Mouse (Mus musculus): Measurements from ENCODE around the gene Iqcg. TPM values are rescaled to one million over a fixed set of nuclear protein-coding genes. Genes with fewer than 3 reads are reported as not detected.
A peak's percentile ranks its signal among the peaks of the same experiment; 100 is the strongest.
"Not testable (repeated sequence)": the region's sequence is repeated elsewhere in the genome, so short reads cannot be mapped to it uniquely, and the experiment has no call there.

Gene Iqcg
- total RNA-seq, 2 experiments from 2014 or later: 5.2 to 8.3 TPM

- intact Hi-C loops (cut with DNase I); DNase-seq: not testable (repeated sequence)
Observed at GRCm38 (mm10) chr16:33054927-33055326, 1.1 kb downstream of the Iqcg start.

GRCm38 (mm10) chr16:33053141-33053540, 2.9 kb downstream of the Iqcg start:
- DNase-seq: no peak
- intact Hi-C loops (cut with DNase I): no loop called here

- DNase-seq: no peak
- intact Hi-C loops (cut with DNase I): no loop called here
Observed at GRCm38 (mm10) chr16:33049809-33050208, 6.2 kb downstream of the Iqcg start.

- no peak for DNase-seq
- intact Hi-C loops (cut with DNase I): no loop called here
Observed at GRCm38 (mm10) chr16:33048686-33049085, 7.3 kb downstream of the Iqcg start.

DNA sequence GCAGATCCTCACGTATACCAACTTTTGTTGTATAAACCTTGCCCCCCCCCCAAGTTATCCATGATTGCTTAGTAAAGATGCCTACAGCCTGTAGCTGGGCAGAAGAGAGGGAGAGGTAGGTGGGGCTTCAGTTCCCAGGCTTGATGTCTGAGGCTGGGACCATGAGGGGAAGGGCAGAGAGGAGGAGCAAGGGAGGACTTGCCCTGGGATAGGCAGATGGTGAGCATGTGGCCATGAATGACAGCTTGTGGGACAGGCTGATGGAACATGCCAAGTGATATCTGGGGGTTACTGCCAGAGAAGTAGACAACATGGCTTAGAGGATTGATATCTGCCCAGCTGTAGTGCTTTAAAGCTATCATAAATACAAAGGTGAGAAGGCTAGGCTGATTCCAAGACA, 8.0 kb downstream of the Iqcg start:
- intact Hi-C loops (cut with DNase I): no loop called here
- DNase-seq: no peak

DNA sequence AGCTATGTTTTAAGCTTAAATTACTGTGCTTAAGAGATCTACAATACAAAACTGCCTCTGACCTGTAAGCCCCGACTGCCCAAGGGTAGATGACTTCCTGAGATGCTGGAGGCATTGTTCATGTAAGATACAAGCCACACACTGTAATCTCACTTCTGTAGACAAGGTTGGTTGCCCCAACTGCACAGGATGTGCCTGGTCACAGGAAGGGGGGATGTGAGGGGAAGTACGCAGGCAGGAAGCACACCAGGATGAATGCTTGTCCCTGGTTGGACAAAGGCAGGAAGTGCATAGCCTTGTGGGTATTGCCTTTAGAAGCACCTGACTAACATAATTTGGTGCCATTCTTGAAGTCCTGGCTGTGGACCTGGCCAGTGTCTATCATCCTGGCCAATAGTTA, 12.8 kb downstream of the Iqcg start:
- no peak for DNase-seq
- intact Hi-C loops (cut with DNase I): no loop called here

DNA sequence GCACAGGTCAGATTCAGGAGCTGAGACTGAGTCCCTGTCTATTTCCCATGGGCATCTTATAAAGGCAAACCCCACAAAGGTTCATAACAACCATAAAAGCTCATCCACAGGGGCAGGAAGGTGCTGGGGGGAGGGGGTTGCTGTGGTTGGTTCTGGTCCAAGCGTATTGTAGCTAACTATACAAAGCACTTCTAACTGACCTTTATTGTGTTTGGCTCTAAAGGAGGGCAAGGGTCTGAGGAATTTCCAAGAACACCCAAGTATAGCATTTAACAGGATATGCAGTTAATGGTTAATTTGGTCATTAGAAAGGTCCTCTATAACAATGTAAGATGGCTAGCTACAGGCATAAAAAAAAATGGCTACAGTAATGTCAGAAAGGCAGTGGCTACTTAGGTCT, 13.3 kb downstream of the Iqcg start:
- intact Hi-C loops (cut with DNase I): no loop called here
- DNase-seq: no peak

GRCm38 (mm10) chr16:33036006-33036405, 20.0 kb downstream of the Iqcg start:
- intact Hi-C loops (cut with DNase I): no loop called here
- no peak for DNase-seq

DNA sequence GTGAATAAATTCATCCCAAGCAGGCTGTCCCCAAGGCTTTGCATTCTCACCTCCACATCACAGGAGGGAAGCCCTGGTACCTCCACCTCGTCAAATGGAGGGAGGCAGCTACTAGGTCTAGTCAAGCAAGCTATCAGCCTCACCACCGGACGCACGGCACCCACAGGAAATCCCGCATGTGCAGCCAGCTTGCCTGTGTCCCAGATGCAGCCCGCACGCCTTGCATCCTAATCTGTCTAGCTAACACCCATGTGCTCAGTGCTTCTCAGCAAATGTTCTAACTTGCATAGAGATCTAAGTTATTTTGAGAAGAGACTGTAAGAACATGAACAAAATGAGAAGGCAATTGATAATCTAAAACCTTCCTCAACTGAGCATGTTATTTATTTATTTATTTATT, 29.7 kb downstream of the Iqcg start:
- no peak for DNase-seq
- intact Hi-C loops (cut with DNase I): no loop called here

GRCm38 (mm10) chr16:33024456-33025104, 31.4 kb downstream of the Iqcg start:
- DNase-seq: no peak
- intact Hi-C loops (cut with DNase I): no loop called here

- DNase-seq: peak; percentile 72
- intact Hi-C loops (cut with DNase I): no loop called here
Observed at GRCm38 (mm10) chr16:33023750-33024149, 32.3 kb downstream of the Iqcg start.

- intact Hi-C loops (cut with DNase I): no loop called here
- no peak for DNase-seq
Observed at GRCm38 (mm10) chr16:33021381-33021780, 34.6 kb downstream of the Iqcg start.

DNA sequence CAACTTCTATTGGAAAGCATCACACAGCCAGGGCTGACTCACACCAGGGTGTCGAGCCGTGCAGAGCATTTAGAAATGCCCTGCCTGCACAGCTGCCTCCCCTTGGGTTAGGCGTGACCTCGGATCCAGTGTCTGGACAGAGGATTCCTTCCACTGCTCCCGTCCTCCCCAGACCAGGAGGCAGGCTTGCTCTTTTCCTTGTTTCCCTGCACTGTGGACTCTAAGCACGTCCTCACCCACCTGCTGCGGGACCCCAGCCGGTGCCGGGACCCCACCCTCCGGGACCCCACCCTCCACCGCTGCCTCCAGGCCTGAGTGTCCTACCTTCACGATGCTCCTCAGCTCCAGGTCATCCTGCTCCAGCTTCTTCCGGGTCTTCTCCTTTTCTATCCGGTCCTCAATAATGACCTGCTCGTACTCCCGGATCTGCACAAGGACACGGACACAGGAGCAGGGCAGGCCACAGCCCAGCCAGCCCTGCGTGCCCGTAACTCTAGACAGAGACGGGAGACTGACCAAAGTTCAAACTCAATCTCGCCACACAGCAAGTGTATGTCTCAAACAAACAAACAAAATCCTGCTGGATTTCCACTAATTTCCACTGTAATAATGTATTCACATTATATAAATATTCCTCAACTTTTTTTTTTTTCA, 36.8 kb downstream of the Iqcg start:
- no peak for DNase-seq
- intact Hi-C loops (cut with DNase I): no loop called here

GRCm38 (mm10) chr16:33017677-33018349, 38.2 kb downstream of the Iqcg start:
- DNase-seq: no peak
- intact Hi-C loops (cut with DNase I): no loop called here

DNA sequence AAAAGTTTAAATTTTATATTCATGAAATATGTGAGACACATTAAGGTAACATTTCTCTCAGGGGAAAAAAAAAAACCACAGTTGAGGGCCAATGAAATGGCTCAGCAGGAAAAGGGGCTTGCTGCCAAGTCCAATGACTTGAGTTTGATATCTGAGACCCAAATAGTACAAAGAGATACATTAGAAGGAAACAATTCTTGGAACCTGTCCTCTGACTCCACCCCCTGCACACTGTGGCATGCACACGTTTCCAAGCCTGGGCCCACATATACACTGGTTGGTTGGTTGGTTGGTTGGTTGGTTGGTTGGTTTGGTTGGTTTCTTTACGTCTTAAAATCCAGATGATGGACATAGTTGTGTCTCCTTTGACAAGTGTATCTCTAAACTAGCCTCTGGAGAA, 40.0 kb downstream of the Iqcg start:
- DNase-seq: no peak
- intact Hi-C loops (cut with DNase I): no loop called here

DNA sequence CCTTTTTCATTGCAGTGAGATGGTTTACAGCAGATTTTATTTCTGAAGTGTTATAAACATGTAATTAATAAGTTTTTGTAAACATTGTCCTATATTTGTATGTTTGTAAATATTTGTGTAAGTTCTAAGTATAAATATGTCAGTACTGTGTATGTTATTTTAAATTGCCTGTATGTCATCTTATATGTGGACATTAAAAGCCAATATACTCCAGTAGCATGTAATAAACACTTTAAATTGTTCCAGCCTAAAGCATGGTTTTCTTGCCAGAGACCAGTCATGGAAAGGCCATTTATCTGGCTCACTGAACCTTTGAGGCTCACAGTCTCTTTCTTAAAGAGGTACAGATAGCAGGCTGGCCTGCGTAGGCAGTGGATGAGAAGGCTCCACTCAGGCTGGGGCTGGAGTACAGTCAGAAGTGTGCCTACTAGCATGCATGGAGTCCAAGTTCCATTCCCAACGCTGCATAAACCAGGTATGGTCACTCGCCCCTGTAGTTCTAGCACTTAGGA, 40.6 kb downstream of the Iqcg start:
- intact Hi-C loops (cut with DNase I): no loop called here
- DNase-seq: no peak

DNA sequence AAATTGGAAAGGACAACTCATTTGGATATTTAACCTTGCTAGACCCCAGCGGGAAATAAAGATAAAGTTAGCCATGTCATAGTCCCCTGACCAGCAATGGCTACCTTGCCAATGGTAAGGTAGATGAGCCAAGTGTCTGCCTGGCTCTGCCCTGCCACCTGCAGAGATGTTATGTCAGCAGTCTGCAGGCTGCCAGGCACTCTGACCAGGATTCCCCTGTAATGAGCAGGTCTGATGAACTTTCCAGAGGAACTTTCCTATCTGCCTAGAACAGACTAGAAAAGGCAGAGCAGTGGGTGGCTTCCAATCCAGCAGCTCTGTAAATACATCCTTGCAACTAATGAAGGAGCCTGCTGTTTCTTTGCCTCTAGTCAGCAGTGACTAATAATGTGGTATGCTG, 41.1 kb downstream of the Iqcg start:
- intact Hi-C loops (cut with DNase I): no loop called here
- DNase-seq: no peak

- no peak for DNase-seq
- intact Hi-C loops (cut with DNase I): no loop called here
Observed at GRCm38 (mm10) chr16:33013801-33014200, 42.2 kb downstream of the Iqcg start.

GRCm38 (mm10) chr16:33010166-33010565, 45.9 kb downstream of the Iqcg start:
- intact Hi-C loops (cut with DNase I): no loop called here
- DNase-seq: no peak

DNA sequence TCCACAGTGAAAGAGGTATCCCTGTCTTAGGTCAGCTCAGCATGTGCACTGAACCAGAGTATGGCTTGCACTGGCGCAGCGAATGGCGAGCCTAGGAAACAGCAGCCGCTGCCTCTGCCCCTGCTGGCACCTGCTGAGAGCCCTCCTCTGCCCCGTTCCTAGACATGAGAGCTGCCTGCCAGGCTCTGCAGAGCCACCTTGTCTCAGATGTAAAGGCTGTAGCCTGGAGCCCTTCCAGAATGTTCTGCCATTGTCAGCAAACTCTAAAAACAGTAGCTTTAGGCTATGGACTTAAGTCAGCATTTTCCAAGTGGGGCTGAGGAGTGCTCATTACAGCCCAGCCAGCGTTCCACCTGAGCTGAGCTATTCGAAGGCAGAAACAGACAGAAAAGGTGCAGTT, 48.6 kb downstream of the Iqcg start:
- intact Hi-C loops (cut with DNase I): no loop called here
- DNase-seq: no peak

- peak; percentile 48 for DNase-seq
Observed at GRCm38 (mm10) chr16:33006888-33007287, 49.1 kb downstream of the Iqcg start.

GRCm38 (mm10) chr16:33005216-33005615, 50.8 kb downstream of the Iqcg start:
- peak; percentile 55 for DNase-seq
- intact Hi-C loops (cut with DNase I): no loop called here

More at GRCm38 (mm10) chr16:33006888-33007287, 49.1 kb downstream of the Iqcg start:
- intact Hi-C loops (cut with DNase I): no loop called here

Data from left cerebral cortex, postnatal 4 days (tissue).